Mouse (Mus musculus): Measurements from ENCODE around the gene Rps5.

GRCm38 (mm10) chr7:12880036-12880435 is 42.1 kb upstream of the Rps5 start:
- TF ChIP-seq CTCF (IDR thresholded peaks at IDR 0.05; ENCODE audit: extremely low read depth, insufficient read length, insufficient replicate concordance, low read depth, low read length) (no peak), POLR2A (IDR thresholded peaks at IDR 0.05; ENCODE audit: low read depth, low read length) (no peak)
